In the genomic region with DNA sequence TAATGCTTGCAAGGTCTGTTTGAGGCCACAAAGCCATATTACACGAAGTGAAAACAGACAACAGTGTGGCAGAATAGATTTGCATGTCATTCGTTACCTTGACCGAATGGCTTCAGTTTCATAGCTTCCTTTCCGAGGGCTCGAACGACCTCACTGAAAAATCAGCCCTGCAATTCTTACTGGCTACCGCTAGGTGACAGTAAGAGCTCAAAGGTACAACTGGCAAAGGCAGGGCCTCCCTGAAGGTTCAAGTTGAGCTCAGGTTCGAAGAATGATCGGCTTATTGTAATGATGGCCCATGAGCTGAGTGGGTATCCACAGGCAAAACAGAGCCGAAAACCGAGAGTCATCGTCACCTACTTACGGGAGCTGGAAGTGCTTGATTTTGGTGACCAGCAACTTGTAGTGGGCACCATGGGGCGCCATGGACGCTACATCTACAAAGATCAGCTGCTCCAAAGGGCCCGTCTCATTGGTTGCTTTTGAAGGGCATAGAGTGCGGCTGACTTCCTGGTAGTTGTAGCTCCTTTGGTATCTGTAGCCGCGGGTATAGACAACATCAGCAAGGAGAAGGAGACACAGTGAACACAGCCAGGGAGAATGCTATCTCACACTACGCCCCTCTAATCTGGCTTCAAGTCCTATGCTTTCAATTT, we compare ENCODE assay signal across 11 mouse cellular contexts. TPM values are rescaled to one million over a fixed set of nuclear protein-coding genes. Genes with fewer than 3 reads are reported as not detected.
DNase-seq lines count a peak whose midpoint lies in the region; ATAC-seq and TF ChIP-seq lines count a peak whose summit lies in the region.
"Had no signal": no experiment of that assay in that cellular context is flagged by ENCODE, and none has a peak within 500 bp of the region (broad histone marks: within the 10 kb centered on the region; RNA-seq: fewer than 3 reads in every experiment).

No protein-coding gene starts in this region.

- no peak overlapping the region for H3K9ac ChIP-seq in hindbrain, postnatal 0 days (replicated peaks; ENCODE audit: low read length)
- H3K9ac ChIP-seq in hindbrain, embryonic 12.5 days, result no peak overlapping the region
- H3K9ac ChIP-seq in liver, embryonic 14.5 days (replicated peaks), result no peak overlapping the region
- H3K9ac ChIP-seq: stomach, embryonic 15.5 days had no signal

- no peak overlapping the region for H3K27ac ChIP-seq in hindbrain, postnatal 0 days
- H3K27ac ChIP-seq in hindbrain, embryonic 12.5 days, result no peak overlapping the region
- no peak overlapping the region for H3K27ac ChIP-seq in liver, embryonic 14.5 days
- H3K27ac ChIP-seq: stomach, embryonic 15.5 days had no signal

- H3K4me3 ChIP-seq in hindbrain, postnatal 0 days (ENCODE audit: low read length), result no peak overlapping the region
- H3K4me3 ChIP-seq in hindbrain, embryonic 12.5 days, result no peak overlapping the region
- H3K4me3 ChIP-seq in liver, embryonic 14.5 days (ENCODE audit: insufficient read depth in 1 of 2, low read depth in 2 of 2, low read length in 2 of 2), result no peak overlapping the region
- H3K4me3 ChIP-seq: stomach, embryonic 15.5 days had no signal

- no peaks in the 10 kb centered on the region for H3K9me3 ChIP-seq in hindbrain, postnatal 0 days (ENCODE audit: low read length)
- no peaks in the 10 kb centered on the region for H3K9me3 ChIP-seq in hindbrain, embryonic 12.5 days (replicated peaks)
- no peaks in the 10 kb centered on the region for H3K9me3 ChIP-seq in liver, embryonic 14.5 days (ENCODE audit: control insufficient read depth, low read length)
- H3K9me3 ChIP-seq: stomach, embryonic 15.5 days had no signal

- TF ChIP-seq EP300 in liver, embryonic 14.5 days (IDR thresholded peaks at IDR 0.05; ENCODE audit: low read depth), result no peak

- no peaks in the 10 kb centered on the region for H3K36me3 ChIP-seq in hindbrain, postnatal 0 days (ENCODE audit: insufficient read depth, low read length)
- H3K36me3 ChIP-seq in hindbrain, embryonic 12.5 days, result no peaks in the 10 kb centered on the region
- H3K36me3 ChIP-seq in liver, embryonic 14.5 days (replicated peaks; ENCODE audit: control insufficient read depth, insufficient read depth, low read depth), result no peaks in the 10 kb centered on the region
- H3K36me3 ChIP-seq: stomach, embryonic 15.5 days had no signal

- no peak overlapping the region for H3K4me2 ChIP-seq in hindbrain, postnatal 0 days (ENCODE audit: low read depth, low read length)
- H3K4me2 ChIP-seq in hindbrain, embryonic 12.5 days (replicated peaks), result no peak overlapping the region
- H3K4me2 ChIP-seq in liver, embryonic 14.5 days (ENCODE audit: low read depth), result no peak overlapping the region
- H3K4me2 ChIP-seq: stomach, embryonic 15.5 days had no signal

- no peaks in the 10 kb centered on the region for H3K4me1 ChIP-seq in hindbrain, postnatal 0 days (ENCODE audit: insufficient read depth, low read length)
- no peaks in the 10 kb centered on the region for H3K4me1 ChIP-seq in hindbrain, embryonic 12.5 days
- peaks cover 0 to 3% of the 10 kb centered on the region in 2 experiments; a peak in 1 of 4 replicates for H3K4me1 ChIP-seq in liver, embryonic 14.5 days (replicated peaks; ENCODE audit: control insufficient read depth in 2 of 2, insufficient read depth in 2 of 2, low read length in 1 of 2)
- H3K4me1 ChIP-seq: stomach, embryonic 15.5 days had no signal

- WGBS in hindbrain, postnatal 0 days, result 85% methylated on average over 20 of the region's 20 CpGs
- 82% methylated on average over 20 of the region's 20 CpGs for WGBS in hindbrain, embryonic 12.5 days
- WGBS in liver, embryonic 14.5 days (ENCODE audit: insufficient replicate concordance), result 64% methylated on average over 20 of the region's 20 CpGs

- H3K27me3 ChIP-seq in hindbrain, postnatal 0 days (ENCODE audit: insufficient read depth, low read length), result no peaks in the 10 kb centered on the region
- no peaks in the 10 kb centered on the region for H3K27me3 ChIP-seq in hindbrain, embryonic 12.5 days
- no peaks in the 10 kb centered on the region for H3K27me3 ChIP-seq in liver, embryonic 14.5 days (ENCODE audit: control insufficient read depth, insufficient read depth, low read length)
- H3K27me3 ChIP-seq: stomach, embryonic 15.5 days had no signal

- peak; percentile 44 for TF ChIP-seq CTCF in hindbrain, postnatal 0 days (IDR thresholded peaks at IDR 0.05; ENCODE audit: low read depth)
- peak; percentile 89 for TF ChIP-seq CTCF in liver, embryonic 14.5 days (IDR thresholded peaks at IDR 0.05; ENCODE audit: low read depth)

- no peak for DNase-seq in hindbrain, postnatal 0 days (ENCODE audit: low spot score)
- DNase-seq in A20 (ENCODE audit: low read depth, low spot score) (peak; percentile 75), MEL-GATA-1-ER (ENCODE audit: extremely low read depth, low read depth) (peak; percentile 56)
- peak in 1 of 3 experiments; percentile 11 for DNase-seq in liver, embryonic 14.5 days (ENCODE audit: low read depth in 3 of 3, low spot score in 3 of 3)
- no peak for DNase-seq in cerebellum, postnatal 4 days (ENCODE audit: low spot score in 2 of 2)
- DNase-seq in right cerebral cortex, adult 18-20 months, result no peak

- ATAC-seq in hindbrain, postnatal 0 days, result no peak
- no peak for ATAC-seq in hindbrain, embryonic 12.5 days (ENCODE audit: low FRiP score)
- ATAC-seq in liver, embryonic 14.5 days (ENCODE audit: insufficient read depth), result no peak
- no peak for ATAC-seq in granulocyte monocyte progenitor cell, adult 5-6 weeks (replicated peaks; ENCODE audit: poor library complexity, severe bottlenecking)
- ATAC-seq: activated CD4-positive, CD25-positive, alpha-beta regulatory T cell, adult 4 months had no signal

RNA-seq across cellular contexts. Expression of gene Sidt1, which starts 33.4 kb away (rescaled TPM):
- total RNA-seq in hindbrain, postnatal 0 days (2014; rRNA removed), result 36.1 and 44.3 TPM in 2 replicates
- 21.8 and 22.5 TPM in 2 replicates for polyA plus RNA-seq in hindbrain, postnatal 0 days (2015; fragmentation: Nextera tagmentation; extraction: Ambion mirVana)
- 0.42 and 0.71 TPM in 2 replicates for polyA plus RNA-seq in hindbrain, embryonic 12.5 days (2016; fragmentation: Nextera tagmentation; extraction: Ambion mirVana)
- polyA plus RNA-seq in liver, embryonic 14.5 days (2012; rRNA removed), result 0.01 and 0.08 TPM in 2 replicates
- not detected in 2 replicates for polyA plus RNA-seq in liver, embryonic 14.5 days (2014; fragmentation: Nextera tagmentation; extraction: Ambion mirVana)
- total RNA-seq in granulocyte monocyte progenitor cell, adult 5-6 weeks (2014; fragmentation: Nextera tagmentation), result not detected in 2 replicates
- total RNA-seq in granulocyte monocyte progenitor cell, adult 5-6 weeks (2017), result 0.26 TPM in 1 of 2 replicates, not detected in the other
- total RNA-seq: common myeloid progenitor, adult 5-6 weeks had no signal

RNA-seq across cellular contexts. Expression of gene Spice1, which starts 47.4 kb away (rescaled TPM):
- total RNA-seq in hindbrain, postnatal 0 days (2014; rRNA removed), result 8.1 and 9.7 TPM in 2 replicates
- polyA plus RNA-seq in hindbrain, postnatal 0 days (2015; fragmentation: Nextera tagmentation; extraction: Ambion mirVana), result 9.0 and 9.6 TPM in 2 replicates
- polyA plus RNA-seq in hindbrain, embryonic 12.5 days (2016; fragmentation: Nextera tagmentation; extraction: Ambion mirVana), result 25.5 and 27.0 TPM in 2 replicates
- polyA plus RNA-seq in liver, embryonic 14.5 days (2012; rRNA removed), result 6.2 and 8.3 TPM in 2 replicates
- polyA plus RNA-seq in liver, embryonic 14.5 days (2014; fragmentation: Nextera tagmentation; extraction: Ambion mirVana), result 4.8 and 9.2 TPM in 2 replicates
- 23.0 and 37.4 TPM in 2 replicates for total RNA-seq in granulocyte monocyte progenitor cell, adult 5-6 weeks (2014; fragmentation: Nextera tagmentation)
- 19.8 and 22.3 TPM in 2 replicates for total RNA-seq in granulocyte monocyte progenitor cell, adult 5-6 weeks (2017)

Comparison
In these comparisons a context has a peak if more than half of its experiments do, and no peak if none do; other contexts are left out.
1. RNA of gene Sidt1, which starts 33.4 kb away (polyA plus RNA-seq): 21.8 to 22.5 TPM in hindbrain, postnatal 0 days; 0.42 to 0.71 TPM in hindbrain, embryonic 12.5 days and 0.01 to 0.08 TPM in liver, embryonic 14.5 days; every median in the first group is over 10 times any median in the second.
2. DNase-seq: peak in A20 (single experiment) and MEL-GATA-1-ER (single experiment); none in hindbrain, postnatal 0 days (single experiment), cerebellum, postnatal 4 days (0 of 2) and right cerebral cortex, adult 18-20 months (single experiment).